Comparison of ENCODE assay signal across 15 mouse cellular contexts in genomic region chr4:44812855-44813254, GRCm38 (mm10).
"Had no signal": no experiment of that assay in that cellular context is flagged by ENCODE, and none has a peak within 500 bp of the region (broad histone marks: within the 10 kb centered on the region; RNA-seq: fewer than 3 reads in every experiment).

No protein-coding gene starts in this region.

- H3K4me3 ChIP-seq: layer of hippocampus, adult 2 months; left cerebral cortex, adult 2 months; limb, embryonic 10.5 days; megakaryocyte, embryonic 14.5 days; midbrain, embryonic 12.5 days; myocyte; neural tube, embryonic 15.5 days had no signal

- H3K9ac ChIP-seq: midbrain, embryonic 12.5 days; neural tube, embryonic 15.5 days had no signal

- DNase-seq: kidney, adult 11 months; kidney, adult 9 months; kidney, postnatal 10 days; kidney, postnatal 4 days; lung, adult 18-20 months; lung, postnatal 4 days; thymus, adult 18-20 months; thymus, postnatal 14 days had no signal

- H3K4me1 ChIP-seq: neural tube, embryonic 15.5 days had no signal

- H3K4me2 ChIP-seq: midbrain, embryonic 12.5 days; neural tube, embryonic 15.5 days had no signal

- H3K27ac ChIP-seq: left cerebral cortex, adult 2 months; limb, embryonic 10.5 days; midbrain, embryonic 12.5 days; neural tube, embryonic 15.5 days had no signal

- H3K36me3 ChIP-seq: limb, embryonic 10.5 days; midbrain, embryonic 12.5 days; neural tube, embryonic 15.5 days had no signal

- H3K27me3 ChIP-seq: megakaryocyte, embryonic 14.5 days; neural tube, embryonic 15.5 days had no signal

- H3K9me3 ChIP-seq: limb, embryonic 10.5 days; megakaryocyte, embryonic 14.5 days; midbrain, embryonic 12.5 days; neural tube, embryonic 15.5 days had no signal
